In the genomic region with DNA sequence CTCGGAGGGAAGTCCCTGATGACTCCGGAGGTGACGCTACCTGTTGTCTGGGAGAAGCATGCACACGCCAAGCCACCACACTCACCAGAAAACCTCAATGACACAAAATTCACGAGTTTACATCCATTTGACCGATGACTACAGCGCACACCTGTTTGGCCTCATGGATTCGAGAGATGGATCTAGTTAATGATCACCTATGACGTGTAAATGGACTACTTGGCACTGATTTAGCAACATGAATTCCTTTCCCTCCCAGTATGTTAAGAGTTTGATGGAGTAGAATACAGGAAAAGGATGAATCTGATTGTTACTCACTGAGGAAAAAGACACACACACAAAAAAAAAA, we compare ENCODE assay signal across 7 mouse cellular contexts.
DNase-seq lines count a peak whose midpoint lies in the region; ATAC-seq and TF ChIP-seq lines count a peak whose summit lies in the region.

No protein-coding gene starts in this region.

- TF ChIP-seq EP300 in lung, postnatal 0 days (IDR thresholded peaks at IDR 0.05) = no peak

- H3K4me1 ChIP-seq in lung, postnatal 0 days (ENCODE audit: insufficient read depth, low read depth, low read length) = peaks cover 5% of the 10 kb centered on the region; the same call in 1 of the 2 replicates
- H3K4me1 ChIP-seq in forebrain, embryonic 13.5 days = peaks cover 16% of the 10 kb centered on the region; the same call in 1 of the 2 replicates
- H3K4me1 ChIP-seq in limb, embryonic 14.5 days (ENCODE audit: control insufficient read depth, insufficient read depth, low read length) = peaks cover 8% of the 10 kb centered on the region; the same call in 1 of the 2 replicates
- 0 out of 2 replicates have a peak, but pooled peaks cover 10% of the 10 kb centered on the region for H3K4me1 ChIP-seq in stomach, embryonic 15.5 days

- H3K4me3 ChIP-seq in lung, postnatal 0 days (ENCODE audit: low read depth, low read length) = peak overlapping the region; percentile 56
- peak overlapping the region; percentile 49 for H3K4me3 ChIP-seq in forebrain, embryonic 13.5 days
- peak overlapping the region; percentile 47 for H3K4me3 ChIP-seq in limb, embryonic 14.5 days (replicated peaks; ENCODE audit: low read length)
- peak overlapping the region; percentile 61 for H3K4me3 ChIP-seq in stomach, embryonic 15.5 days (replicated peaks)

- H3K9me3 ChIP-seq in lung, postnatal 0 days (ENCODE audit: low read length) = no peaks in the 10 kb centered on the region
- no peaks in the 10 kb centered on the region for H3K9me3 ChIP-seq in forebrain, embryonic 13.5 days (replicated peaks)
- H3K9me3 ChIP-seq in limb, embryonic 14.5 days (ENCODE audit: control insufficient read depth, low read length) = no peaks in the 10 kb centered on the region
- no peaks in the 10 kb centered on the region for H3K9me3 ChIP-seq in stomach, embryonic 15.5 days

- H3K36me3 ChIP-seq in lung, postnatal 0 days (ENCODE audit: insufficient read depth, low read length) = no peaks in the 10 kb centered on the region
- H3K36me3 ChIP-seq in forebrain, embryonic 13.5 days (ENCODE audit: poor library complexity, severe bottlenecking) = no peaks in the 10 kb centered on the region
- H3K36me3 ChIP-seq in limb, embryonic 14.5 days (ENCODE audit: control insufficient read depth, insufficient read depth, low read length) = no peaks in the 10 kb centered on the region
- no peaks in the 10 kb centered on the region for H3K36me3 ChIP-seq in stomach, embryonic 15.5 days

- H3K27me3 ChIP-seq in lung, postnatal 0 days (replicated peaks; ENCODE audit: insufficient read depth, low read length) = no peaks in the 10 kb centered on the region
- H3K27me3 ChIP-seq in forebrain, embryonic 13.5 days = no peaks in the 10 kb centered on the region
- no peaks in the 10 kb centered on the region for H3K27me3 ChIP-seq in limb, embryonic 14.5 days (ENCODE audit: control insufficient read depth, insufficient read depth, low read length)
- no peaks in the 10 kb centered on the region for H3K27me3 ChIP-seq in stomach, embryonic 15.5 days (replicated peaks)

- 5% methylated on average over 9 of the region's 9 CpGs for WGBS in lung, postnatal 0 days
- WGBS in forebrain, embryonic 13.5 days = 6% methylated on average over 9 of the region's 9 CpGs
- 9% methylated on average over 9 of the region's 9 CpGs for WGBS in limb, embryonic 14.5 days
- WGBS in stomach, embryonic 15.5 days = 4% methylated on average over 9 of the region's 9 CpGs

- no peak for DNase-seq in lung, postnatal 0 days (ENCODE audit: low spot score)
- no peak for DNase-seq in lung, postnatal 4 days
- no peak for DNase-seq in limb, embryonic 14.5 days (ENCODE audit: low spot score)
- no peak for DNase-seq in cerebellum, postnatal 25 days
- no peak for DNase-seq in layer of hippocampus, postnatal 36 days

- H3K9ac ChIP-seq in lung, postnatal 0 days (replicated peaks; ENCODE audit: low read depth) = peak overlapping the region; percentile 76
- peak overlapping the region; percentile 65 for H3K9ac ChIP-seq in forebrain, embryonic 13.5 days
- H3K9ac ChIP-seq in limb, embryonic 14.5 days (ENCODE audit: low read depth, low read length, severe bottlenecking) = peak overlapping the region; percentile 67; the same call in 1 of the 2 replicates
- no peak overlapping the region for H3K9ac ChIP-seq in stomach, embryonic 15.5 days

- TF ChIP-seq CTCF in lung, postnatal 0 days (IDR thresholded peaks at IDR 0.05) = no peak

- ATAC-seq in lung, postnatal 0 days = no peak
- ATAC-seq in forebrain, embryonic 13.5 days = no peak
- ATAC-seq in limb, embryonic 14.5 days (ENCODE audit: low FRiP score, low read depth) = no peak
- ATAC-seq in stomach, embryonic 15.5 days (ENCODE audit: insufficient read depth, low FRiP score, low read depth) = no peak

- no peak for TF ChIP-seq POLR2A in limb, embryonic 14.5 days (IDR thresholded peaks at IDR 0.05; ENCODE audit: borderline replicate concordance, extremely low read depth, insufficient read depth, insufficient read length)

- H3K4me2 ChIP-seq in lung, postnatal 0 days (replicated peaks; ENCODE audit: low read depth, low read length) = peak overlapping the region; percentile 71
- H3K4me2 ChIP-seq in forebrain, embryonic 13.5 days = peak overlapping the region; percentile 74
- peak overlapping the region; percentile 77 for H3K4me2 ChIP-seq in limb, embryonic 14.5 days (replicated peaks; ENCODE audit: low read depth, low read length, severe bottlenecking)
- peak overlapping the region; percentile 77 for H3K4me2 ChIP-seq in stomach, embryonic 15.5 days

- peak overlapping the region; percentile 82 for H3K27ac ChIP-seq in lung, postnatal 0 days (ENCODE audit: low read length)
- peak overlapping the region; percentile 79 for H3K27ac ChIP-seq in forebrain, embryonic 13.5 days
- no peak overlapping the region for H3K27ac ChIP-seq in limb, embryonic 14.5 days (replicated peaks; ENCODE audit: low read depth, low read length)
- H3K27ac ChIP-seq in stomach, embryonic 15.5 days = peak overlapping the region; percentile 90
